Mouse (Mus musculus): ENCODE measurements around the gene Cryba4. TPM values are rescaled to one million over a fixed set of nuclear protein-coding genes. Genes with fewer than 3 reads are reported as not detected.

Gene Cryba4
- polyA plus RNA-seq, 1 experiment from 2014 or later = 1.0 TPM

DNA sequence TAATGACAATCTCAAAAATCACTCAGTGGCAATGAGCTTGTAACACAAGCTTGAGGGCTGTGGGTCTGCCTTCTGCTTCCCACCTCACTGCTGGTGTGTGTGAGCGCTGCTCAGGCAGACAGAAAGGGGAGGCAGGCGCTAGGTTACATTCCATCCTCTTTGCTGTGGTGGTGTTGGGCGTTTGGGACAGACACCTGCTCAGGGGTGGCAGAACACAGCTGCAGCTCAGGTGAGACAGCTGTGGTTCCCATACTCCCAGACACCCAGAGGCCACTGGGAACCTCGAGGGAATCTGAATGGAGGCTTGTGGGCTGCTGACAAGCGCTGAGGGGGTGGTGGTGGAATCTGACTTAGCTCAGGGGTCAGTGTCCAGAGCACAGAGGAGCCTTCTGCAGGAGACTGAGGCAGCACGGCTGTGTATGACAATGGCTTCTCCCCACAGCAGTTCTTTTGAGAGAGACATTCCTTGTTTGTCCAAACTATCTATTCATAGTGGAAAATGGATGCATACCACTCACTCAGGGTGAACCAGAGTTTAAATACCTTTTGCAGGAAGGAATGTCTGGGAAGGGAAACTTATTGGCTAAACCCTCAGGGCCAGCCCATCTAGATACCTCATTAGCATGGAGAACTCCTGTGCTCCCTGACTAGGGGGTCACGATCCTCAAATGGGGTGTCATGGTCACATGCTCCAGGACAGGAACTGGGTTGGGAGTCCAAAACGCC, 7.3 kb downstream of the Cryba4 start:
- Histone ChIP-seq H3K9ac (ENCODE audit: low read depth, low read length) (no peak overlapping the region), H3K27me3 (ENCODE audit: control insufficient read depth, insufficient read depth, low read depth, low read length) (no peaks in the 10 kb centered on the region), H3K4me3 (ENCODE audit: low read depth, low read length) (no peak overlapping the region), H3K27ac (ENCODE audit: low read length) (no peak overlapping the region), H3K4me2 (ENCODE audit: low read length) (no peak overlapping the region), H3K9me3 (replicated peaks; ENCODE audit: control insufficient read depth, low read length, poor library complexity, severe bottlenecking) (no peaks in the 10 kb centered on the region), H3K4me1 (ENCODE audit: control insufficient read depth, insufficient read depth, low read length) (no peaks in the 10 kb centered on the region), H3K36me3 (ENCODE audit: control insufficient read depth, insufficient read depth, low read length) (no peaks in the 10 kb centered on the region)
- no peak for ATAC-seq
- WGBS = 60% methylated on average over 8 of the region's 8 CpGs

DNA sequence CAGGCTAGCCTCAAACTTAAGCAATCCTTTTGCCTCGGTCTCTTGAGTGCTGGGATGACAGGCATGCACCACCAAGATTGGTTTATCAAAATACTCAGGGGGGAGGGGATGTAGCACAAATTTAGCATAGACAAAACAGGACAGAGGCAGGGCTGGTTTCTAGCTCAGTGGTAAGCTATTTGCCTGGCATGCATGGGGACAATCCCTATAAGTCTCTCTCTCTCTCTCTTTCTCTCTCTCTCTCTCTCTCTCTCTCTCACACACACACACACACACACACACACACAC, 8.1 kb downstream of the Cryba4 start:
- H3K36me3 ChIP-seq (ENCODE audit: control insufficient read depth, insufficient read depth, low read length) = no peaks in the 10 kb centered on the region
- H3K27ac ChIP-seq (ENCODE audit: low read length) = no peak overlapping the region
- no peak overlapping the region for H3K4me3 ChIP-seq (ENCODE audit: low read depth, low read length)
- WGBS = 83% methylated on average over 1 of the region's 1 CpGs
- H3K27me3 ChIP-seq (ENCODE audit: control insufficient read depth, insufficient read depth, low read depth, low read length) = no peaks in the 10 kb centered on the region
- no peak for ATAC-seq
- no peak overlapping the region for H3K9ac ChIP-seq (ENCODE audit: low read depth, low read length)
- no peaks in the 10 kb centered on the region; the same call in 1 of the 2 replicates for H3K4me1 ChIP-seq (ENCODE audit: control insufficient read depth, insufficient read depth, low read length)
- H3K9me3 ChIP-seq (replicated peaks; ENCODE audit: control insufficient read depth, low read length, poor library complexity, severe bottlenecking) = no peaks in the 10 kb centered on the region
- no peak overlapping the region for H3K4me2 ChIP-seq (ENCODE audit: low read length)

DNA sequence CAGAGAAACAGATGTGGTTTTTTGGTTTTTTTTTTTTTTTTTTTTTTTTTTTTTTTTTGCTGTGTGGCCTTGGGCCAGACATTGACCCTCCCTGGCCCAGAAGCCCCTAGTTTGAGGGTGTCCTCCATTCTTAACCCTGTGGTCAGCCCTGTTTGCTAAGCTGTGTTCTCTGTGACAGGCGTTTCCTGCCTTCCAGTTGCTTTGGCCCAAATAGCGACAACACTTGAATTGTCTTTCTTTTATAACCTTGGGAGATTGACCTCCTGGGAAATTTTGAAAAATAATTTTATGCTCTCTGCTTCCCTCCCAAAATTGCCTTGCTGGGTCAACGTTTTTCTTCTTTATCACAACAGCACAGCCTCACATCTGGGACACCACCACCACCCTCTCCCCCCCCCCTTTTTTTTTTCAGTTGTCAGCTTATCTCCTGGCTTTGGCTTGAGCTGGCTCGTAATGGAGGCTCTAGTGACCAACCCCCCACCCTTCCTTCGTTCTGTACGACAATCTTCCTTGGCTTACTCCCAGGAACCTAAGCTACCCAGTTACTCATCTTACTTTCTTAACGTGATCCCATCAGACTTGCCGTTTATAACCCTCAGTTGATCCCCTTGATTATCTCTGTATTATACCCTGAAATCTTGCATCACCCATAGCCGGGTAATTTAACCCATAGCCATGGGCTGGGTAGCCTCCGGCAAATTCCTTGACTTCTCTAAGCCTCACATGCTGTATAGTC, 8.6 kb downstream of the Cryba4 start:
- Histone ChIP-seq H3K27ac (ENCODE audit: low read length) (no peak overlapping the region), H3K4me2 (ENCODE audit: low read length) (no peak overlapping the region), H3K9ac (ENCODE audit: low read depth, low read length) (no peak overlapping the region), H3K36me3 (ENCODE audit: control insufficient read depth, insufficient read depth, low read length) (no peaks in the 10 kb centered on the region), H3K4me3 (ENCODE audit: low read depth, low read length) (no peak overlapping the region), H3K27me3 (ENCODE audit: control insufficient read depth, insufficient read depth, low read depth, low read length) (no peaks in the 10 kb centered on the region), H3K4me1 (ENCODE audit: control insufficient read depth, insufficient read depth, low read length) (peaks cover 5% of the 10 kb centered on the region; the same call in 1 of the 2 replicates), H3K9me3 (replicated peaks; ENCODE audit: control insufficient read depth, low read length, poor library complexity, severe bottlenecking) (no peaks in the 10 kb centered on the region)
- 67% methylated on average over 10 of the region's 10 CpGs for WGBS
- ATAC-seq = no peak

DNA sequence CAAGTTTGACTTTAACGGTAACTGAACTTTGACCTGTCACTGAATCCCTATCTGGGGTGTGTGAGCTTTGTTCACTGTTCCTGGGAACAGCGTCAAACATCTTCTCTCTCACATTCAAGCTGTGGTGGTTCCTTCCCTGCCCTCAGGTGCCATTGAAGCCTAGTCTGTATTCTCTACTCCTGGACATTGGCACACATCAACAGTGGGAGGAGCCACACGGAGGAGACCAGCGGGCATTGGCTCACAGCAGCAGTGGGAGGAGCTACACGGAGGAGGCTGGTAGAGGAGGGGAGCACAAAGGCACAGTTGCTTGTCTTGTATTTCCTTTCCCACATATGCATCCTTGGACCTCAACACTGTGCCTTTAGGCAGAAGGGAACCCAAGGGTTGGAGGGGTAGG, 9.3 kb downstream of the Cryba4 start:
- no peaks in the 10 kb centered on the region for H3K9me3 ChIP-seq (replicated peaks; ENCODE audit: control insufficient read depth, low read length, poor library complexity, severe bottlenecking)
- no peaks in the 10 kb centered on the region for H3K36me3 ChIP-seq (ENCODE audit: control insufficient read depth, insufficient read depth, low read length)
- ATAC-seq = no peak
- 58% methylated on average over 5 of the region's 5 CpGs for WGBS
- H3K4me2 ChIP-seq (ENCODE audit: low read length) = no peak overlapping the region
- H3K27ac ChIP-seq (ENCODE audit: low read length) = no peak overlapping the region
- H3K9ac ChIP-seq (ENCODE audit: low read depth, low read length) = no peak overlapping the region
- H3K4me1 ChIP-seq (ENCODE audit: control insufficient read depth, insufficient read depth, low read length) = peaks cover 6% of the 10 kb centered on the region; the same call in 1 of the 2 replicates
- H3K4me3 ChIP-seq (ENCODE audit: low read depth, low read length) = no peak overlapping the region
- H3K27me3 ChIP-seq (ENCODE audit: control insufficient read depth, insufficient read depth, low read depth, low read length) = no peaks in the 10 kb centered on the region

DNA sequence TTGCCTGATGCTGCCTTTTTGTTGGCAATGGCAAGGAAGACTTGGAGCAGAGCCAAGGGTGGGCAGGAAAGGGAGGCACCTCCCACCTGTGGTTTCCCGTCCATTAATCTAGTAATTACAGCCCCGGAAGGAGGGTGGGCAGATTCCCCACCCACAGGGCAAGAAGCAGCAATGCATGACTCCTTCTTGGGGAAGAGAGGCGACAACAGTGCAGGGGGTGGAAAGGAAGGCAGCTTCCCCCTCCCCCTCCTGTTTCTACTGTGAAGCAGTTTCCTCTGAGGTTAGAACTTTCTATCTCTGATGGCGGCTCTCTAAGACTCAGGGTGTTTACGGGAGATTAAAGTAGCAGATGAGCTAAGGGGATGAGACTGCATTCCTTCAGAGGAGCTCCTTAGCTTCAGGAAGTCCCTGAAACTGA, 9.9 kb downstream of the Cryba4 start:
- Histone ChIP-seq H3K9ac (ENCODE audit: low read depth, low read length) (no peak overlapping the region), H3K27me3 (ENCODE audit: control insufficient read depth, insufficient read depth, low read depth, low read length) (no peaks in the 10 kb centered on the region), H3K4me2 (ENCODE audit: low read length) (no peak overlapping the region), H3K4me1 (ENCODE audit: control insufficient read depth, insufficient read depth, low read length) (peaks cover 11% of the 10 kb centered on the region; the same call in 1 of the 2 replicates), H3K36me3 (ENCODE audit: control insufficient read depth, insufficient read depth, low read length) (no peaks in the 10 kb centered on the region), H3K9me3 (replicated peaks; ENCODE audit: control insufficient read depth, low read length, poor library complexity, severe bottlenecking) (no peaks in the 10 kb centered on the region), H3K27ac (ENCODE audit: low read length) (no peak overlapping the region), H3K4me3 (ENCODE audit: low read depth, low read length) (no peak overlapping the region)
- ATAC-seq = no peak
- WGBS = 67% methylated on average over 5 of the region's 5 CpGs

DNA sequence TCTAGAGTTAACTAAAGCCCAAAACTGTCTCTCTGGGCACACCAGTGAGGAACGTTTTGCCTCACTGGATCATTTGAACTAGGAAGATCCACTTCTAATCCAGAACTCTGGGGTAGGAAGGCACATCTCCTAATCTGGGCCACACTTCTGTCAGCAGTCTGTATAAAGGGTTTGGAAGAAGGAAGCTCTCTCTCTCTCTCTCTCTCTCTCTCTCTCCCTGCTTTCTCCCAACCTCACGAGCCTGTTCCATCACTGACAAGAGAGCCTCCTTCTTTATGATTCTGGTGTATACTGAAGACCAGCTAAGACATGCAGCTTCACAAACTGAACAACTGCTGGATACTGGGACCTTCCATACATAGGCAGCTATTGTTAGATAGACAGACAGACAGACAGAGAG, 10.5 kb downstream of the Cryba4 start:
- H3K36me3 ChIP-seq (ENCODE audit: control insufficient read depth, insufficient read depth, low read length) = no peaks in the 10 kb centered on the region
- H3K27ac ChIP-seq (ENCODE audit: low read length) = no peak overlapping the region
- 87% methylated on average over 2 of the region's 2 CpGs for WGBS
- H3K4me2 ChIP-seq (ENCODE audit: low read length) = no peak overlapping the region
- H3K9ac ChIP-seq (ENCODE audit: low read depth, low read length) = no peak overlapping the region
- ATAC-seq = no peak
- H3K4me1 ChIP-seq (ENCODE audit: control insufficient read depth, insufficient read depth, low read length) = peaks cover 16% of the 10 kb centered on the region; the same call in 1 of the 2 replicates
- no peaks in the 10 kb centered on the region for H3K27me3 ChIP-seq (ENCODE audit: control insufficient read depth, insufficient read depth, low read depth, low read length)
- no peak overlapping the region for H3K4me3 ChIP-seq (ENCODE audit: low read depth, low read length)
- no peaks in the 10 kb centered on the region for H3K9me3 ChIP-seq (replicated peaks; ENCODE audit: control insufficient read depth, low read length, poor library complexity, severe bottlenecking)

DNA sequence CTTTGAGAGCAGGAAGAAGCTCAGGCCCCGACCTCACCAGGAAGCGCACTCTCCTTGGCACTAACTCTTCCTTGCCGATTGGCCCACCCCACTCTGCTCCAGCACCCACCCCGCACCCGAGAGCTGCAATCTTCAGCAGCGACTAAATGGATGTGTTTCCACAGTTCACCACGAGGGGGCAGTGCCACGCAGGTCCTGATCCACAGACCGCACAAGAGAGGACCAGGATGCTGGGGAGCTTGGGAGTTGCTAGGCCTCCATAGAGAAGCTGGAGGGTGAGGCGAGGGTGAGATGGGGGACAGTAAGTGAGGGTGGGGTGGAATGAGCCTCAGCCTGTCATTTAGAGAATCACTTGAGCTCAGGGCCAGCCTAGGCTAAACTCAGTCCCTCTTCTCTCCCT, 11.6 kb downstream of the Cryba4 start:
- no peak overlapping the region; the same call in 1 of the 2 replicates for H3K4me2 ChIP-seq (ENCODE audit: low read length)
- H3K27me3 ChIP-seq (ENCODE audit: control insufficient read depth, insufficient read depth, low read depth, low read length) = no peaks in the 10 kb centered on the region
- 2% methylated on average over 9 of the region's 10 CpGs for WGBS
- H3K4me1 ChIP-seq (ENCODE audit: control insufficient read depth, insufficient read depth, low read length) = peaks cover 21% of the 10 kb centered on the region; the same call in 1 of the 2 replicates
- no peaks in the 10 kb centered on the region for H3K9me3 ChIP-seq (replicated peaks; ENCODE audit: control insufficient read depth, low read length, poor library complexity, severe bottlenecking)
- peak; percentile 52; the same call in 1 of the 2 replicates for ATAC-seq
- H3K4me3 ChIP-seq (ENCODE audit: low read depth, low read length) = no peak overlapping the region
- H3K27ac ChIP-seq (ENCODE audit: low read length) = no peak overlapping the region
- H3K36me3 ChIP-seq (ENCODE audit: control insufficient read depth, insufficient read depth, low read length) = no peaks in the 10 kb centered on the region
- H3K9ac ChIP-seq (ENCODE audit: low read depth, low read length) = no peak overlapping the region

DNA sequence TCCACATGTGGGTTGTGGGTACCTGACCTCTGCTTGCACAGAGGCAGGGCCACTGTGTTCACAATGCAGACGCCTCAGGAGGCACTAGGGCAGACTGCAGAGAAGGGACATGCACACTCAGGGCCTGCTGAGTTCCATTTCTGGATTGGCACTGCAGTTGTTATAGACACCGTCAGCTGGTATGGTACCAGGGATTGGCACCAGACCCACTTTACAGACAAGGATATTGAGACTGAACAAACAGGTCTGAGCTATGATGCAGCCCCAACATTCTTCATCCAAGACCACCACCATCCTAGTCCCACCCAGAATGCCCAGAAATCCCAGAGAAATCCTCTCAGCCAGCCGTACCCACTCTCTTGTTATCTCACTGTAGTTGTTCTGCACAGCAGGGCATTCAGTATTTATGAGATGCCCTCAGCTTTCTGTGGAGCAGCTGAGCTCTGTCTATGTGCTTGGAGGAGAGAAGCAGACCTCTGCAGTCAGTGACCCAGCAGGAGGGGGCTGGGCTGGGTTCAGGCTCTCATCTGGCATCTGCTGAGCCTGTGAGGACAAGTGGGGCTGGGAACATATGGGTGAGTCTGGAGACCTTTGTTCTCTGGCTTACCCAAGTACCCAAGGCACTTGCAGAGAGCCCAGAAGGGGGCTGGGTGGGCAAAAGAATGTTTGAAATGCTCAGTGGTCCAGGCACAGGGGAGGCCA, 13.4 kb downstream of the Cryba4 start:
- WGBS = 39% methylated on average over 3 of the region's 3 CpGs
- no peak for ATAC-seq
- no peak overlapping the region for H3K4me3 ChIP-seq (ENCODE audit: low read depth, low read length)
- 0 out of 2 replicates have a peak overlapping the region, but pooled peaks have one; percentile 11 for H3K9ac ChIP-seq (ENCODE audit: low read depth, low read length)
- H3K9me3 ChIP-seq (replicated peaks; ENCODE audit: control insufficient read depth, low read length, poor library complexity, severe bottlenecking) = no peaks in the 10 kb centered on the region
- no peak overlapping the region for H3K4me2 ChIP-seq (ENCODE audit: low read length)
- peak overlapping the region; percentile 39 for H3K27ac ChIP-seq (ENCODE audit: low read length)
- no peaks in the 10 kb centered on the region for H3K36me3 ChIP-seq (ENCODE audit: control insufficient read depth, insufficient read depth, low read length)
- no peaks in the 10 kb centered on the region for H3K27me3 ChIP-seq (ENCODE audit: control insufficient read depth, insufficient read depth, low read depth, low read length)
- peaks cover 21% of the 10 kb centered on the region; the same call in 1 of the 2 replicates for H3K4me1 ChIP-seq (ENCODE audit: control insufficient read depth, insufficient read depth, low read length)

Data from midbrain, embryonic 16.5 days (tissue).